7 mouse cellular contexts compared by ENCODE assay signal in genomic region chr12:20233454-20233831, GRCm38 (mm10).
DNase-seq lines count a peak whose midpoint lies in the region; ATAC-seq lines count a peak whose summit lies in the region.

No protein-coding gene starts in this region.

- ATAC-seq in forebrain, embryonic 13.5 days, result 0 out of 2 replicates have a peak, but pooled peaks have one; percentile 27

- DNase-seq in spleen, postnatal 4 days (ENCODE audit: low spot score in 2 of 2), result peak; percentile 18 to 78
- no peak for DNase-seq in spleen, adult 12 weeks (ENCODE audit: low spot score)
- peak; percentile 18 for DNase-seq in liver
- peak; percentile 7 for DNase-seq in skeletal muscle tissue, adult 2 months (ENCODE audit: low read depth, low spot score)
- DNase-seq in cerebellum, adult 8-10 months, result no peak
- DNase-seq in left cerebral cortex, postnatal 36 days (ENCODE audit: low spot score in 2 of 2), result no peak

- peaks cover 33% of the 10 kb centered on the region; the same call in 1 of the 2 replicates for H3K36me3 ChIP-seq in forebrain, embryonic 13.5 days (ENCODE audit: poor library complexity, severe bottlenecking)

- no peak overlapping the region for H3K4me3 ChIP-seq in forebrain, embryonic 13.5 days

- WGBS in forebrain, embryonic 13.5 days, result 71% methylated on average over 17 of the region's 17 CpGs

- no peak overlapping the region for H3K9ac ChIP-seq in forebrain, embryonic 13.5 days

- H3K9me3 ChIP-seq in forebrain, embryonic 13.5 days (replicated peaks), result peaks cover 58% of the 10 kb centered on the region

- intact Hi-C loops in left cerebral cortex, postnatal 36 days (cut with DNase I), result no loop called here

- H3K27me3 ChIP-seq in forebrain, embryonic 13.5 days, result peaks cover 12% of the 10 kb centered on the region

- no peak overlapping the region for H3K4me2 ChIP-seq in forebrain, embryonic 13.5 days

- no peaks in the 10 kb centered on the region for H3K4me1 ChIP-seq in forebrain, embryonic 13.5 days

- H3K27ac ChIP-seq in forebrain, embryonic 13.5 days, result no peak overlapping the region

Comparison
In these comparisons a context has a peak if more than half of its experiments do, and no peak if none do; other contexts are left out.
1. DNase-seq: peak in spleen, postnatal 4 days (2 of 2), liver (single experiment) and skeletal muscle tissue, adult 2 months (single experiment); none in spleen, adult 12 weeks (single experiment), cerebellum, adult 8-10 months (single experiment) and left cerebral cortex, postnatal 36 days (0 of 2).